Mouse (Mus musculus) bone marrow macrophage, adult 2 months (primary cell): Measurements from ENCODE around the gene Kdm2a.

Experiments used
- CTCF ChIP-seq: IDR thresholded peaks from 2 replicates; pipeline ENCODE4 v1.5.1; 2012; ENCODE audit warnings: low read depth, mild to moderate bottlenecking, low read length, moderate library complexity
- POLR2A ChIP-seq: IDR thresholded peaks from 2 replicates; pipeline ENCODE4 v1.6.1; 2012; ENCODE audit warnings: mild to moderate bottlenecking, low read depth, low read length, borderline replicate concordance

- TF ChIP-seq CTCF, result no peak
- no peak for TF ChIP-seq POLR2A
Observed at GRCm38 (mm10) chr19:4322134-4322533, 76.0 kb downstream of the Kdm2a start.
